Mouse (Mus musculus) inflammation-experienced regulatory T-cells, adult 16 weeks (primary cell): Measurements from ENCODE around the gene Agpat3. TPM values are rescaled to one million over a fixed set of nuclear protein-coding genes. Genes with fewer than 3 reads are reported as not detected.

Source experiments
- polyA plus RNA-seq: library from polyadenylated mRNA; unstranded; fragments of 100-300 nt; shearing (Covaris generic); gene quantifications from one replicate; pipeline ENCODE4 v1.2.1, GENCODE M21; 2017

The Agpat3 gene
- polyA plus RNA-seq, result 147 TPM

GRCm38 (mm10) chr10:78351887-78352665 lies at the start of gene Agpat3:
Agpat3 (minus strand) TSS chr10:78352489.

GRCm38 (mm10) chr10:78244438-78245224 lies 107.7 kb downstream of the Agpat3 start, which contains the start of gene Trappc10:
Trappc10 (minus strand) TSS chr10:78244641.

Other genes starting within 250 kb of the Agpat3 start
- gene D10Jhu81e, start 182.7 kb downstream of the Agpat3 start, polyA plus RNA-seq, result 68.1 TPM
- gene Pwp2, start 167.3 kb downstream of the Agpat3 start, polyA plus RNA-seq, result 37.1 TPM
- gene Trappc10, start 107.8 kb downstream of the Agpat3 start, polyA plus RNA-seq, result 3.8 TPM
- 342 TPM for gene Rrp1, start 60.6 kb upstream of the Agpat3 start, polyA plus RNA-seq
- 132 TPM for gene Cstb, start 73.2 kb upstream of the Agpat3 start, polyA plus RNA-seq
- 20.3 TPM for gene Pdxk, start 112.5 kb upstream of the Agpat3 start, polyA plus RNA-seq
- gene Olfr1358, start 164.9 kb upstream of the Agpat3 start, polyA plus RNA-seq, result not detected
- gene Ilvbl, start 221.9 kb upstream of the Agpat3 start, polyA plus RNA-seq, result 106 TPM
- gene Syde1, start 239.5 kb upstream of the Agpat3 start, polyA plus RNA-seq, result 1.0 TPM